Mouse (Mus musculus) inflammation-experienced regulatory T-cells, adult 6 months (primary cell): ENCODE measurements around the gene Ttll10. TPM values are rescaled to one million over a fixed set of nuclear protein-coding genes. Genes with fewer than 3 reads are reported as not detected.

ENCODE experiments used
- ATAC-seq: one replicate; pipeline ENCODE4 v1.8.0; 2017
- polyA plus RNA-seq, 3 experiments: library from polyadenylated mRNA; unstranded; fragments of 100-300 nt; shearing (Covaris generic); gene quantifications; one replicate each; pipeline ENCODE4 v1.2.1; 2017

Gene Ttll10
- 1 to 10 TPM in 1 of 3 experiments, under 1 TPM in 2; 0.26 to 1.1 (median 0.55) TPM for polyA plus RNA-seq

GRCm38 (mm10) chr4:156059261-156059660 lies at the start of gene Ttll10:
TSS of gene Ttll10 (minus strand) at chr4:156059414.
- no peak for ATAC-seq

GRCm38 (mm10) chr4:156103342-156103741 lies 44.1 kb upstream of the Ttll10 start:
- no peak for ATAC-seq

GRCm38 (mm10) chr4:156101481-156101903 lies 42.3 kb upstream of the Ttll10 start:
- ATAC-seq = no peak

GRCm38 (mm10) chr4:156100501-156100900 lies 41.3 kb upstream of the Ttll10 start:
- no peak for ATAC-seq

GRCm38 (mm10) chr4:156099427-156099826 lies 40.2 kb upstream of the Ttll10 start:
- ATAC-seq = no peak

- ATAC-seq = no peak
Observed at GRCm38 (mm10) chr4:156097770-156098366, 38.7 kb upstream of the Ttll10 start.

- ATAC-seq = no peak
Observed at GRCm38 (mm10) chr4:156096191-156096590, 37.0 kb upstream of the Ttll10 start.

GRCm38 (mm10) chr4:156093758-156094157 lies 34.5 kb upstream of the Ttll10 start:
- no peak for ATAC-seq

- ATAC-seq = no peak
Observed at GRCm38 (mm10) chr4:156092765-156093164, 33.6 kb upstream of the Ttll10 start.

GRCm38 (mm10) chr4:156091236-156091635 lies 32.0 kb upstream of the Ttll10 start:
- no peak for ATAC-seq

- ATAC-seq = no peak
Observed at GRCm38 (mm10) chr4:156087398-156088087, 28.3 kb upstream of the Ttll10 start.

GRCm38 (mm10) chr4:156085256-156085655 lies 26.0 kb upstream of the Ttll10 start:
- ATAC-seq = no peak

GRCm38 (mm10) chr4:156084096-156084879 lies 25.1 kb upstream of the Ttll10 start:
- no peak for ATAC-seq

GRCm38 (mm10) chr4:156083348-156083747 lies 24.1 kb upstream of the Ttll10 start:
- ATAC-seq = no peak

- no peak for ATAC-seq
Observed at GRCm38 (mm10) chr4:156082621-156083234, 23.5 kb upstream of the Ttll10 start.

GRCm38 (mm10) chr4:156077499-156078301 lies 18.5 kb upstream of the Ttll10 start:
- peak; percentile 83 for ATAC-seq

GRCm38 (mm10) chr4:156076911-156077382 lies 17.7 kb upstream of the Ttll10 start:
- ATAC-seq = peak; percentile 72

- no peak for ATAC-seq
Observed at GRCm38 (mm10) chr4:156070716-156071115, 11.5 kb upstream of the Ttll10 start.

- ATAC-seq = peak; percentile 52
Observed at GRCm38 (mm10) chr4:156070276-156070675, 11.1 kb upstream of the Ttll10 start.

GRCm38 (mm10) chr4:156069701-156070100 lies 10.5 kb upstream of the Ttll10 start:
- ATAC-seq = no peak

GRCm38 (mm10) chr4:156067256-156067949 lies 8.2 kb upstream of the Ttll10 start:
- ATAC-seq = peak; percentile 89
